Mouse (Mus musculus) limb, embryonic 11.5 days (tissue): ENCODE results near the gene Ralbp1. TPM values are rescaled to one million over a fixed set of nuclear protein-coding genes. Genes with fewer than 3 reads are reported as not detected.
A peak's percentile ranks its signal among the peaks of the same experiment; 100 is the strongest.

ENCODE experiments used
- ATAC-seq: fragments of 200-750 bp; cut with Nextera tagmentation; 2 replicates; pipeline ENCODE4 v1.8.0; 2017; ENCODE audit warnings: low read depth; ENCODE audit not compliant: insufficient number of reproducible peaks, low FRiP score, low TSS enrichment
- DNase-seq: peaks from one replicate; pipeline ENCODE4 v3.0.0-alpha.2; 2015; ENCODE audit warnings: low spot score
- H3K27ac ChIP-seq: fragments of 300-500 bp; sonication (generic); replicated peaks from 2 replicates; pipeline ENCODE4 v1.5.1; 2014; ENCODE audit warnings: low read depth, mild to moderate bottlenecking, low read length
- H3K27me3 ChIP-seq: fragments of 300-500 bp; sonication (generic); 2 replicates; pipeline ENCODE4 v1.6.1; 2014; ENCODE audit warnings: mild to moderate bottlenecking, low read length, mixed read lengths; ENCODE audit not compliant: control insufficient read depth, insufficient read depth
- H3K36me3 ChIP-seq: fragments of 300-500 bp; sonication (generic); 2 replicates; pipeline ENCODE4 v1.6.1; 2014; ENCODE audit warnings: mild to moderate bottlenecking, low read length, moderate library complexity, mixed read lengths; ENCODE audit not compliant: control insufficient read depth, insufficient read depth
- H3K4me1 ChIP-seq: fragments of 300-500 bp; sonication (generic); 2 replicates; pipeline ENCODE4 v1.6.1; 2014; ENCODE audit warnings: low read length, mixed read lengths; ENCODE audit not compliant: control insufficient read depth, insufficient read depth
- H3K4me2 ChIP-seq: fragments of 300-500 bp; sonication (generic); 2 replicates; pipeline ENCODE4 v1.6.1; 2014; ENCODE audit warnings: low read depth, mild to moderate bottlenecking, moderate library complexity; ENCODE audit not compliant: severe bottlenecking
- H3K4me3 ChIP-seq: fragments of 300-500 bp; sonication (generic); 2 replicates; pipeline ENCODE4 v1.5.1; 2014; ENCODE audit warnings: low read depth, low read length
- H3K9ac ChIP-seq: fragments of 300-500 bp; sonication (generic); 2 replicates; pipeline ENCODE4 v1.6.1; 2014; ENCODE audit warnings: mild to moderate bottlenecking, low read length
- H3K9me3 ChIP-seq: fragments of 300-500 bp; sonication (generic); 2 replicates; pipeline ENCODE4 v1.6.1; 2016; ENCODE audit warnings: low read length; ENCODE audit not compliant: control insufficient read depth
- WGBS: fragments of 180-500 bp; shearing (Covaris S2); extraction: QIAGEN DNeasy Blood & Tissue Kit; methylation state at CpG from one replicate; pipeline ENCODE4 v1.1.7; 2014; 5-methylcytosine and 5-hydroxymethylcytosine counted together
- polyA plus RNA-seq: library from polyadenylated mRNA; unstranded; fragments of >200 nt; fragmentation: Nextera tagmentation; extraction: Ambion mirVana; gene quantifications from 2 replicates; pipeline ENCODE4 v1.2.1, GENCODE M21; 2014

Gene Ralbp1
- polyA plus RNA-seq, 1 experiment from 2014 or later = 55.2 TPM

DNA sequence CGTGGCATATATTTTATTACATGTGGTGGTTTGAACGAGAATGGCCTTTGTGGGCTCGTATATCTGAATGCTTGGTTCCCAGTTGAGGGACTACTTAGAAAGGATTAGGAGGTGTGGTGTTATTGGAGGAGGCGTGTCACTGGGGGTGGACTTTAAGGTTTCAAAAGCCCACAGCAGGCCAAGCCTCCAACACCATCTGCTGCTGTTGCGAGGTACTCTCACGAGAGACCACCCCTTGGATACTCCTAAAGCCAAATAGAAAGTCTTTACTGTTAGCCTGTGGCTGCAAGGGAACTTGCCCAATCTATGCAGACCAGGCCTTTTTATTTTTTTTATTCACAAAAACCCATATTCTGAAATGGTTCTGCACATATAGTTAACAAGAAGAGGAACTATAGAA lies 36.4 kb upstream of the Ralbp1 start:
- Histone ChIP-seq H3K36me3 (peaks cover 6% of the 10 kb centered on the region), H3K4me2 (no peak overlapping the region), H3K4me1 (no peaks in the 10 kb centered on the region), H3K9ac (no peak overlapping the region), H3K27me3 (no peaks in the 10 kb centered on the region), H3K4me3 (no peak overlapping the region), H3K9me3 (no peaks in the 10 kb centered on the region), H3K27ac (no peak overlapping the region)
- no peak for ATAC-seq
- whole genome bisulfite sequencing = 88% methylated on average over 6 of the region's 6 CpGs
- DNase-seq = no peak

DNA sequence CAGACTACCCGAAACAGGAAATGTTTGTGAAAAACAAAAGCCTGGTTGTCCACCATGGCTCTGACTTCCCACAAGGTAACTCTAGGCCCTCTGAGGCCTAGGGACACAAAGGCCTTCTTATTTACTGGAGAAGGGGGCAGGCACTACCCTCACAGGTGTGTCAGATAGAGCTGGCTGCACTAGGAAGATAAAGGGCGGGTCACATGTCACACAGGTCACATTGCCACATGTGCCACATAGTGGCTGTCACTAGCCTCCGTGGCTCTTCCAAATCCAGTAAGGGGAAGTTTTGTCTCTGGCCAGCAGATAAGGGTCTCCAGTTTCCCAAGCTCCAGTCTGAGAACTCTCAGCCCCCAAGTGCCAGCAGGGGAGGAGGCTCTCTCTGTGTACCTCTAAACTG lies 33.6 kb upstream of the Ralbp1 start:
- no peak overlapping the region for H3K4me2 ChIP-seq
- no peaks in the 10 kb centered on the region; the same call in 1 of the 2 replicates for H3K36me3 ChIP-seq
- no peak for ATAC-seq
- no peak overlapping the region for H3K4me3 ChIP-seq
- no peak for DNase-seq
- H3K27me3 ChIP-seq = no peaks in the 10 kb centered on the region
- H3K4me1 ChIP-seq = no peaks in the 10 kb centered on the region
- no peaks in the 10 kb centered on the region for H3K9me3 ChIP-seq
- no peak overlapping the region for H3K9ac ChIP-seq
- H3K27ac ChIP-seq = no peak overlapping the region
- 75% methylated on average over 3 of the region's 3 CpGs for WGBS

DNA sequence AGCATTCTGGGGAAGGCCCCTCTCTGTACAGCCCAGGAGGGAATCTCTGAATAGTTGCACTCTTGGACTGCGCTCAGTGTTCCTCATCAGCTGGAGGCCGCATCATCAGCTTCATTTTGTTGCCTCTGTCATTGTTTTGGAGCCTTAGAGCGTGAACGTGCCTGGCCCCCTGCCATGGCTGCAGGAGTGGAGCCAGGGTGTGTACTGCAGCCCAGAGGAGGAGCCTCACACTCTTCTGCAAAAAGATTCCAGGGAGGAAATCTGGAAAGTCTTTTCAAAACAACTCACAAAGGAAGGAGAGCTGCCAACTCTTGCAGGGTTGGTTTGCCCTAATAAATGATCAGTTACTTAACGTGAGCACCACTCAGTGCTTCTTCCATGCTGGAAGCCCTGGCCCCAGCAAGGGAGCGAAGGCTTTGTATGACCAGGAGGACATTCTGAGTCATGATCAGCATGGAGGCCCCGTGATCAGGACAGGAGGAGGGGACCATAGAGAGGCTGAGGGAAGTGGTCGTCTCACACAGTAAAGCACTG lies 30.6 kb upstream of the Ralbp1 start:
- no peak for ATAC-seq
- no peak overlapping the region for H3K4me2 ChIP-seq
- no peak overlapping the region for H3K4me3 ChIP-seq
- DNase-seq = no peak
- no peak overlapping the region for H3K27ac ChIP-seq
- no peaks in the 10 kb centered on the region; the same call in 1 of the 2 replicates for H3K36me3 ChIP-seq
- H3K9ac ChIP-seq = no peak overlapping the region
- no peaks in the 10 kb centered on the region for H3K27me3 ChIP-seq
- H3K4me1 ChIP-seq = peaks cover 6% of the 10 kb centered on the region; the same call in 1 of the 2 replicates
- 75% methylated on average over 8 of the region's 8 CpGs for WGBS
- no peaks in the 10 kb centered on the region for H3K9me3 ChIP-seq

GRCm38 (mm10) chr17:65914083-65914482 lies 28.5 kb upstream of the Ralbp1 start:
- Histone ChIP-seq H3K9ac (no peak overlapping the region), H3K4me3 (no peak overlapping the region), H3K36me3 (no peaks in the 10 kb centered on the region; the same call in 1 of the 2 replicates), H3K9me3 (no peaks in the 10 kb centered on the region), H3K27me3 (no peaks in the 10 kb centered on the region), H3K4me2 (no peak overlapping the region), H3K27ac (no peak overlapping the region), H3K4me1 (peaks cover 6% of the 10 kb centered on the region; the same call in 1 of the 2 replicates)
- WGBS = 43% methylated on average over 6 of the region's 6 CpGs
- DNase-seq (no peak), ATAC-seq (no peak)

DNA sequence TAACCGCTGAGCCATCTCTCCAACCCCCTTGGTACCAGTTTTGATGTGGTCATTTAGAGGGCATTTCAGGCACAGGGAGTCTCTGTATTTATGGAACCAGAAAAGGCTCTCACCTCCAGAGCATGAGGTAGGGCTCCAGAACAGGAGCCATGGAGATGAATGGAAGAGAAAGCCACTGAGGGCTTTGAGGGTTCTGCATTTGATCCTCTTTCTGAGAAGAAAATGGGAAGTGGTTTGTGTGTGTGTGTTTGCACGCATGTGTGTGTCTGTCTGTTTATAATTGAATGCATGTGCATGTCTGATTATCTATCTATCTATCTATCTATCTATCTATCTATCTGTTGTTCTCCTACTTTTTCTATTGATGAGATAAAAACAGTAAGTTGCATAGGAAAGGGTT lies 26.6 kb upstream of the Ralbp1 start:
- peaks cover 6% of the 10 kb centered on the region; the same call in 1 of the 2 replicates for H3K4me1 ChIP-seq
- no peak for DNase-seq
- no peaks in the 10 kb centered on the region for H3K9me3 ChIP-seq
- 93% methylated on average over 2 of the region's 2 CpGs for WGBS
- H3K27ac ChIP-seq = no peak overlapping the region
- H3K4me2 ChIP-seq = no peak overlapping the region
- ATAC-seq = no peak
- H3K27me3 ChIP-seq = no peaks in the 10 kb centered on the region
- H3K36me3 ChIP-seq = no peaks in the 10 kb centered on the region; the same call in 1 of the 2 replicates
- no peak overlapping the region for H3K4me3 ChIP-seq
- H3K9ac ChIP-seq = no peak overlapping the region

GRCm38 (mm10) chr17:65911285-65912069 lies 25.9 kb upstream of the Ralbp1 start:
- H3K4me1 ChIP-seq = peaks cover 11% of the 10 kb centered on the region; the same call in 1 of the 2 replicates
- ATAC-seq = peak; percentile 62; the same call in 1 of the 2 replicates
- H3K27me3 ChIP-seq = no peaks in the 10 kb centered on the region
- H3K4me3 ChIP-seq = no peak overlapping the region
- H3K27ac ChIP-seq = 0 out of 2 replicates have a peak overlapping the region, but pooled peaks have one; percentile 18
- 54% methylated on average over 15 of the region's 15 CpGs for WGBS
- no peak for DNase-seq
- no peak overlapping the region for H3K9ac ChIP-seq
- no peak overlapping the region for H3K4me2 ChIP-seq
- H3K9me3 ChIP-seq = no peaks in the 10 kb centered on the region
- H3K36me3 ChIP-seq = no peaks in the 10 kb centered on the region; the same call in 1 of the 2 replicates

GRCm38 (mm10) chr17:65908270-65908669 lies 22.7 kb upstream of the Ralbp1 start:
- no peak overlapping the region for H3K4me3 ChIP-seq
- no peak for DNase-seq
- H3K9me3 ChIP-seq = no peaks in the 10 kb centered on the region
- H3K36me3 ChIP-seq = no peaks in the 10 kb centered on the region
- H3K27ac ChIP-seq = no peak overlapping the region
- H3K4me1 ChIP-seq = peaks cover 12% of the 10 kb centered on the region; the same call in 1 of the 2 replicates
- no peak for ATAC-seq
- H3K27me3 ChIP-seq = no peaks in the 10 kb centered on the region
- H3K9ac ChIP-seq = no peak overlapping the region
- no peak overlapping the region for H3K4me2 ChIP-seq

DNA sequence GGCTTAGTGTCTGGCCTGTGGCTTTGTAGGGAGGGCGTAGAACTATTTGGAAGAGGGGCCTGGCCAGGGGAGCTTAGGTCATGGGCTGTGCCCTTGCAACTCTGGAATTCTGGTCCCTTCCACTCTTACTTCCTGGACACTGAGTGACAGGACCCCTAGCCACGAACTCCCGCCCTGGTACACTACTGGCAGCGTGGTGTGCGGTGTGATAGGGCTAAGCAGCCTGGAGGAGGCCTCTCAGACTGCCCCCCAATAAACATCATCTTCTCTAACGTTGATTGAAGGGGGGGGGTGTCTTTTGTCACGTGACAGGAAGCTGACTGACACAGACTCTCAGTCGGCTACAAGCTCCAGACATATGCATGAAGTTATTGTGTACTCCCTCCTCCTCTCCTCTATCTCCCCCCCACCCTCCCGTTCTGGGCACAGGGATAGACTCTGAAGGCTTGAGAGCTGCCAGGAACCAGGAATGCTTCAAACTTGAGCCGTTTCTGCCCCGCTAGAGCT lies 21.4 kb upstream of the Ralbp1 start:
- Histone ChIP-seq H3K27ac (no peak overlapping the region), H3K4me1 (peaks cover 12% of the 10 kb centered on the region; the same call in 1 of the 2 replicates), H3K9me3 (no peaks in the 10 kb centered on the region), H3K9ac (no peak overlapping the region), H3K27me3 (no peaks in the 10 kb centered on the region), H3K36me3 (no peaks in the 10 kb centered on the region), H3K4me2 (no peak overlapping the region), H3K4me3 (no peak overlapping the region)
- DNase-seq (no peak), ATAC-seq (no peak)
- 59% methylated on average over 11 of the region's 11 CpGs for WGBS
